Mouse (Mus musculus) lung, adult 2 months (tissue): ENCODE measurements around the gene Map2k6.

Experiments
- CTCF ChIP-seq: fragments of 200-500 bp; IDR thresholded peaks from 2 replicates; pipeline ENCODE4 v1.5.1; 2011; ENCODE audit warnings: mild to moderate bottlenecking, low read length, control low read depth; ENCODE audit not compliant: insufficient read depth
- POLR2A ChIP-seq: fragments of 200-500 bp; IDR thresholded peaks from 2 replicates; pipeline ENCODE4 v1.6.1; 2011; ENCODE audit warnings: low read depth, mild to moderate bottlenecking, control low read depth, low read length, borderline replicate concordance; ENCODE audit errors: extremely low read depth

- TF ChIP-seq POLR2A (no peak), CTCF (no peak)
Measured at GRCm38 (mm10) chr11:110405607-110406006, 6.7 kb downstream of the Map2k6 start.
